Mouse (Mus musculus) CD4-positive, CD25-positive, alpha-beta regulatory T cell, adult 2 months (primary cell): ENCODE results near the gene Gcc1.

Experiments
- DNase-seq: peaks from one replicate; pipeline ENCODE4 v3.0.0-alpha.2; 2012; ENCODE audit warnings: low read depth, low spot score

The Gcc1 gene

GRCm38 (mm10) chr6:28428290-28428689 lies at the start of gene Gcc1:
Gcc1 (minus strand) TSS chr6:28428390.
- no peak for DNase-seq

DNA sequence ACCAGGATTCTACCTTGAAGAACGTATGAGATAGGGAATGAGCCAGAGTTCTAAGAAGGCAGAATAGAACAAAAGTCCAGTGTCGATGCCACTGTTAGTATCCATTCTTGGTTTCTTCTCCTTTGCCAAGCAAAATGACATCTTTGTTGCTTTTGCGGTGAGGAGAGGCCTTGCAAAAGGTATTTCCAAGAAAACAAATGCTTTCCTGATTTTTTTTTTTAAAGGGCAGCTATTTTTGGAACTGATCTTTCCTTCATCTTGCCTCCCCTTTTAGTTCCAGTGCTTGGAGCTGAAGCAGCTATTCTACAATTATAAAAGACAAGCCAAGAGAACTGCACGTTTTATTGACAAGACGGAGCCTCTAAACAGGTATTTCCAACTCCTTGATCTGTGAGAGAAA lies 46.6 kb upstream of the Gcc1 start, which contains the start of gene Snd1:
TSS of gene Snd1 (plus strand) at position 301 of the 400 bp plus-strand sequence.
- no peak for DNase-seq

DNA sequence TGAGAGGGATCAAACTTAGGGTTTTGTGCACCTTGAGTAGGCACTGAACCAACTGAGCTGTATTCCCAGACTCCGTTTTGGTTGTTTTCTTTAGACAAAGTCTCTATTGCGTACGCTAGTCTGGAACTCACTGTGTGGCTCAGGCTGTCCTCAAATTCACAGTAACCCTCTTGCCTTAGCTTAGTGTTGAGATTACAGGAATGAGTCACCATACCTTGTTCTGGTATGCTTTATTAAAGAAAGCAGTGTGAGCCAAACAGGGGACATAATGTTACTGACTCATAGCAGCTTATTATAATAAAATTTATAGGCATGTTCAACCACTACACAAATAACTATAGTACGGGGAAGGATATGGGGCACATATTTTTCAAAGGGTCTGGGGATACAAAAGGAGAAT lies 46.0 kb upstream of the Gcc1 start:
- DNase-seq: no peak

DNA sequence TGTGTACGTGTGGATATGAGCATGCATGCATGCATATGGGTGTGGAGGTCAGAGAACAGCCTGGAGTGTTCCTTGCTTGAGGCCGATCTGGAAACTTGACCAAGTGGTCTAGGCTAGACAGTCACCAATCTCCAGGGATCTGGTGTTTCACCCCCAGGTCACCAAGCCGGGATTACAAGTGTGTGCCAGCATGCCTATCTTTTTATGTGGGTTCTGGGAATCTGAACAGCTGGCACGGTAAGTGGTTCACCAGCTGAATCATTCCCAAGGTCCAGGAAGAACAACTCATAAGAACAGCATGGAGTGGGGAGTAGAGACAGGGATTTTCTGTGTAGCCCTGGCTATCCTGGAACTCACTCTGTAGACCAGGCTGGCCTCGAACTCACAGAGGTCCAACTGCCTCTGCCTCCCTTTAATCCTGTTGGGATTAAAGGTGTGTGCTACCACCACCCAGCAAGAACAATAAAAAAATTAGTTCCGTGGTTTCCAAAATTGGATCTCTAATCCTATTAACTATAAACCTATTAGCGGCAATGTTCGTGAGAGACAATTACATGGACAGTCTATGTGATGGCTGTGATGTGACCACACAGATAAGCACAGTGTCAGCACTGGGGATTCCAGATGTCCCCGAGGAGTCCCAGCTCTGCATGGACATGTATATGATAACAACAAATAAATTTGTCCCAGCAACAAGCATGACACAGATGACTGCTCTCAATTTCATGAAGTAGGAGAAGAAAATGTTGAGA lies 43.3 kb upstream of the Gcc1 start:
- DNase-seq: no peak

- no peak for DNase-seq
Observed at GRCm38 (mm10) chr6:28470621-28471020, 42.4 kb upstream of the Gcc1 start.

GRCm38 (mm10) chr6:28470017-28470602 lies 41.9 kb upstream of the Gcc1 start:
- DNase-seq: no peak

- DNase-seq: no peak
Observed at GRCm38 (mm10) chr6:28464630-28465029, 36.4 kb upstream of the Gcc1 start.

DNA sequence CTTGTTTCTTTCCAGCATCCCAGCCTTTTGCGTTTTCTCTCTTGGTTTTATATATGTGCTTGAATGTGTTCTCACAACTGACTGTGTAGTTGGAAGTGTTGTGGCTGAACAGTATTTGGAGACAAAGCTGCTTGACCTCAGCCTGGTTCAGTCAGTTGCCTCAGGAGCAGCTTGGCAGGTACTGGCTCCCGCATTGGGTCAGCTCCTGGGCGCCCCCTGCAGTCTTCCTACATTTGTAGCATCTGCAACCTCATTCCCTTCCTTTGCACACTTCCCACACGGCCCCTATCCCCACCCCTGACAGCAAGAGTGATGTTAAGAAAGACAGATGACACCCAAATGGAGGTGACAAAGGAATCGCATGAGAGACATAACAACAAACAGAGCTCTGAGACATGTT lies 32.3 kb upstream of the Gcc1 start:
- peak; percentile 70 for DNase-seq

- no peak for DNase-seq
Observed at GRCm38 (mm10) chr6:28459221-28459668, 31.1 kb upstream of the Gcc1 start.

- no peak for DNase-seq
Observed at GRCm38 (mm10) chr6:28450977-28451376, 22.8 kb upstream of the Gcc1 start.

DNA sequence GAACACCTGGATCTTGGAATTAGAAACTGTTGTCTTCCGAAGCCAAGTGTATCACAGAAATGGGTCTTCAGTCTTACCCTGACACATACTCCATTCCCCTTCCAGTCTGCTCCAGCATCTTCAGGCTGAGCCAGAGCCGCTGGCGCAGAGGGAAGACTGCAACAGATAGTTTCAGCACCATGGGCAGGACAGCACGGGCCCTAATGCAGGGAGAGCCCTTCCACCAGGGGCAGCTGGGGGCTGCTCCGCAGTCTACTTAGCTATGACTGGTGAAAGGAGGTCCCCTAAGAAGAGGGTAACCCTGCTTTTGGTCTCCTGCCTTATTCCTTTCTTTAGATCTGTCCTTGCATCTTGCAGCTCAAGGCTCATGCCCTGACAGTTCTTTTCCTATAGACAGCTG lies 22.3 kb upstream of the Gcc1 start:
- DNase-seq: no peak

GRCm38 (mm10) chr6:28449253-28449652 lies 21.1 kb upstream of the Gcc1 start, which contains the start of gene Pax4:
Pax4 (minus strand) TSS chr6:28449353.
- no peak for DNase-seq

DNA sequence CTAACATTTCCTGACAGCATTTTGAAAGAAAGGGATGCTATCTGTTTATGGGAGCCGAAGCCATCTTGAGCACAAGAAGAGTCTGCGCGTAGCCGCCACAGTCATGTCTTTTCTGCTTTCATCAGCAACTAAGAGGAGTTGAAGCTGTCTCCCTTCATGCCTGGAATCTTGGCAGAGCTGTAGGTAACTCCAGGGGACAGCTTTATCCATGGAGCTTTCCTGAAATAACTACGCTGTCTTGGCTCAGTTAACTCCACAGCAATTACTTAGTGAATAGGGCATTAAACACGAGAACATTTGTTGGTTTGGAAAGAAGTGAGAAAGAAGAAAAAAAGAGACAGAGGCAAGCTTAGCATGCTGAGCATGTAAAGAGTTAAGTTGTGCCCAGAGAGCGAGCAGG lies 19.7 kb upstream of the Gcc1 start:
- DNase-seq: no peak

DNA sequence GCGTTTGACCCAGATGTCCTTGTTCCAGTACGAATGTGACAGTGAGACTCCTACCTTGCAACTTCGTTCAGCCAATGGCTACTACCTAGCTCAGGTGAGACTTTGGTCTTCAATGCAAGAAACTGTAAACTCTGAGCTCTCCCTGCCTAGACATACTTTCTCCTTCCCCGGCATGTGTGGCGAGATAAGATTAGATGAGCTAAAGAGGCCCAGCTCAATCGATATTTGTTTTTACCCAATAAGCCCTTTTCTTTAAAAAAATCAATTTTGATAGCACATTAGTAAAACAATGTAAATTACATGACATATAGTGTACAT lies 3.3 kb upstream of the Gcc1 start:
- DNase-seq: no peak

DNA sequence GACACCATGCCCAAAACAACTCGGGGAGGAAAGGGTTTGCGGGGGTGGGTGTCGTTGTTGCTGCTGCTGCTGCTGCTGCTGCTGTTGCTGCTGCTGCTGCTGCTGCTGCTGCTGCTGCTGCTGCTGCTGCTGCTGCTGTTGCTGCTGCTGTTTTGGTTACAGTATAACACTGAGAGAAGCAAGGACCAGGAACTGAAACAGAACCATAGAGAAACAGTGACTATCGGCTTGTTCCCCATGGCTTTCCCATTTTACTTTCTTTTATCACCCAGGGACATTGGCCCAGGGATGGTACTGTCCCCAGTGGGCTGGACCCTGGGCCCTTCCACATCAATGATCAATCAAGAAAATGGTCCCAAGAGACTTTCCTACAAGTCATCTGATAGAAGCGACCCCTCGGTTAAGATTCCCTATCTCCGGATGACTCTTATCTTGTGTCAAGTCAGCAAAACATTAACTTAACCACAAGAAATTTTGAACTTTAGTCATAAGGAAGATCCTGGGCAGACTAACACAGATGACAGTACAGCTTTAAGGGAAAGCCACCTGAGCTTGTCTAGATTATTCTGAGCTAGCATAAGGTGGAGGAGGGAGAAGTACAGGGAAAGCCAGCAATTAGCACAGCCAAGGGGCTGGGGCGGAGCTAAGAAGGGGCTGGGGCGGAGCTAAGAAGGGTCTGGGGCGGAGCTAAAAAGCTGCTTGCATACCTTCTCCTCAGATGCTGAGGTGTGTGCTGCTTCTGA lies 2.8 kb upstream of the Gcc1 start:
- DNase-seq: no peak

GRCm38 (mm10) chr6:28429870-28430269 lies 1.7 kb upstream of the Gcc1 start:
- DNase-seq: no peak

DNA sequence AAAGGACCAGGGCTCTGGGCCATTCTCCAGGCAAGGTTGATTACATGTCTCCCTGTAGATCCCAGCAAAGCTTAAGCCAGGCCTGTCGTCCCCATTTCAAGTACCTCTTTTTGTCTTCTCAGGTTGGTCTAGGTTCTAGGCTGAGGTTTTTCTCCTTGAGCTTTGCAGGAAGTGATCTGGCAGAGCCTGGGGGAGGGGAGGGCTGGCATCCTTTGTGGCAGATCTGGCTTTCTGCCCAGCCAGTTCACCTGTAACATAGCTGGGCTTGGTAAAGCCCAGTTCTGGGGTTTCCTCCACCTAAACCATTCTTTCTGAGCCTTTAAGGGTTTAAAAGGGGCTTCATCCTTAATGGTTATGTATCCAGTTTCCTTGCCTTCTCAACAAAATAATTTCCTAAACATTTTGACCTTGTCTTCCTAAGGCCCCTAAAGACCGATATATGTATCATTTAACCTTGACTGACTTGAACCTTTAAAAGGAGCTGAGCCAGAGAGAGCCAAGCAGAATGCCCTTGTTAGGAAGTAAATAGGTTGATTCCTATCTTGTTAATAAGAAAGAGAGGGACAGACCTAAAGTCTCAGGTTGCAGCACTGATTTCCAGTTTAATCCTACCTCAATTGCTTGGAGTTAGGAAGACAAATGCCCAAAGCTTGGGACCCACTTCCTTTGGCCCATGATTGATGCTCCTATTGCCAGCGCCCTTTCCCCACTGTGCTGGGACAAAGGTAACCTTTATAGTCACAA lies 922 bp downstream of the Gcc1 start, which contains the start of gene Fscn3:
TSS of gene Fscn3 (plus strand) at position 694 of the 744 bp plus-strand sequence.
- peak; percentile 74 for DNase-seq

DNA sequence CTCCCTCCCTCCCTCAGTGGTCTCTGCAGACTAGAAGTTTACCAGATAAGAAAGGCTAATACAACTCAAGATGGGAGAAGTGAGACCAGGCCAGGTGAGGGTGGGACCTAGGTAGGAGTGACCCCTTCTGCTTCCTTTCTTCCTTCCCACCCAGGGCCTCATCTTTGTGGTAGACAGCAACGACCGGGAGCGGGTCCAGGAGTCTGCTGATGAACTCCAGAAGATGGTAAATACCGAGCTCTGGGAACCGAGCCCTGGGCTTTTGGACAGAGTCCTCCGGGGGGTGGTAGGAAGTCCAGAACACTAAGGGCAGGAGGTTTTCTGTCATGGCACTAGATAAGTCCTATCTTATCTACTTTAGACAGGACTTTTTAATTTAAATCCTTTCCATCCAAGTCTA lies 3.2 kb downstream of the Gcc1 start:
- DNase-seq: no peak

GRCm38 (mm10) chr6:28423767-28424695 lies 4.2 kb downstream of the Gcc1 start:
- peak; percentile 62 for DNase-seq

GRCm38 (mm10) chr6:28423313-28423712 lies 4.9 kb downstream of the Gcc1 start, which contains the start of gene Arf5:
Arf5 (plus strand) TSS chr6:28423560.
- DNase-seq: peak; percentile 95
